Mouse (Mus musculus) stomach, embryonic 14.5 days (tissue): ENCODE measurements at regions not wholly inside any gene's neighbourhood (a gene's known extent, or its start where the extent isn't known, plus 50 kb on each side); places are given as distances from the start of the nearest gene placed in this dataset.

Experiments
- ATAC-seq: fragments of 200-750 bp; cut with Nextera tagmentation; 2 replicates; pipeline ENCODE4 v1.8.0; 2017; ENCODE audit warnings: low read depth, moderate TSS enrichment; ENCODE audit not compliant: insufficient number of reproducible peaks, insufficient read depth, low FRiP score
- H3K27ac ChIP-seq: fragments of 300-500 bp; sonication (generic); 2 replicates; pipeline ENCODE4 v1.5.1; 2014; ENCODE audit warnings: mild to moderate bottlenecking, low read length, moderate library complexity, mixed read lengths
- H3K27me3 ChIP-seq: fragments of 300-500 bp; sonication (generic); 2 replicates; pipeline ENCODE4 v1.6.1; 2014; ENCODE audit warnings: low read length, control low read depth, mixed read lengths; ENCODE audit not compliant: control insufficient read depth, insufficient read depth
- H3K36me3 ChIP-seq: fragments of 300-500 bp; sonication (generic); 2 replicates; pipeline ENCODE4 v1.6.1; 2014; ENCODE audit warnings: mild to moderate bottlenecking, control low read depth, low read length, moderate library complexity, mixed read lengths; ENCODE audit not compliant: control insufficient read depth, insufficient read depth
- H3K4me1 ChIP-seq: fragments of 300-500 bp; sonication (generic); 2 replicates; pipeline ENCODE4 v1.6.1; 2014; ENCODE audit warnings: low read length, control low read depth, mixed read lengths; ENCODE audit not compliant: control insufficient read depth, insufficient read depth
- H3K4me2 ChIP-seq: fragments of 300-500 bp; sonication (generic); replicated peaks from 2 replicates; pipeline ENCODE4 v1.6.1; 2014; ENCODE audit warnings: low read depth, low read length, control low read depth
- H3K4me3 ChIP-seq: fragments of 300-500 bp; sonication (generic); 2 replicates; pipeline ENCODE4 v1.5.1; 2014; ENCODE audit warnings: low read depth, low read length, control low read depth
- H3K9ac ChIP-seq: fragments of 300-500 bp; sonication (generic); replicated peaks from 2 replicates; pipeline ENCODE4 v1.6.1; 2014; ENCODE audit warnings: low read depth, mild to moderate bottlenecking, control low read depth, low read length, moderate library complexity, mixed read lengths
- H3K9me3 ChIP-seq: fragments of 300-500 bp; sonication (generic); 2 replicates; pipeline ENCODE4 v1.6.1; 2016; ENCODE audit warnings: low read depth, low read length, control low read depth; ENCODE audit not compliant: control insufficient read depth
- WGBS: fragments of 180-500 bp; shearing (Covaris S2); extraction: QIAGEN DNeasy Blood & Tissue Kit; methylation state at CpG from one replicate; pipeline ENCODE4 v1.1.7; 2014; 5-methylcytosine and 5-hydroxymethylcytosine counted together

DNA sequence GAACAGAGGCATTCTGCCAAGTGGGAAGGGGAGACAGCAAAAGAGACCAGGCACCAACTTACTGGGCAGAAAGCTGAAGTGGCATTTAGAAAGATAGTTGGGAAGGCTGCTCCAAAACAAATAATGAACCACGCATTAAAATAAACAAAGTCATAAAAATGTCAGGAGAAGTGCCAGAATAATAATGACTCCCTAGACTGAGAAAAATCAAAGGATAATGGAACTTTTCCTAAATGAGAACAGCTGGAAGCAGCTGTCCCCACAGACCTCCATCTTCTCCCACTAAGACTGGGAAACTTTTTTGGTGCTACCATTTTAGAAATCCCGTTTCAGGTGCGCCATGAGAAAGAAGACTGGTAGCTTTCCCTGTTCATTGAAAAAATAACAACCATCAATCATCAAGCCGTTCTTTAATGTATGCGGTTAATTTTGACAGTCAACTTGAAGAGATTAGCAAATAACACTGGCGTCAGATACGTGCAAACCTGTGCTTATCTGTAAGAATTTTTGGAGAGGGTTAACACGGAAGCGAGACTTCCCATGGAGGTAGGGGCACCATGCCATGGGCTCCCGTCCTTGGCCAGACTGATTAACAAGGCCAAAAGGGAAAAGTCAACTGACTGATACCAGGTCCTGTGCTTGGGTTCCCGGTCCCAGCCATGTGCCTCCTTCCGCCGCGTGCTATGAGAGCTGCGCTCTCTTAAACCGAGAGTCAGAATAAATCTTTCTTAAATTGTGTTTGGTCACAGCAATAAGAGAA is 286.1 kb upstream of the Id4 start:
- peaks cover 5% of the 10 kb centered on the region; the same call in 1 of the 2 replicates for H3K4me1 ChIP-seq
- 0 out of 2 replicates have a peak overlapping the region, but pooled peaks have one; percentile 0 for H3K4me3 ChIP-seq
- no peak for ATAC-seq
- H3K27me3 ChIP-seq, result no peaks in the 10 kb centered on the region
- H3K9me3 ChIP-seq, result no peaks in the 10 kb centered on the region
- no peak overlapping the region for H3K9ac ChIP-seq
- H3K36me3 ChIP-seq, result no peaks in the 10 kb centered on the region
- 59% methylated on average over 16 of the region's 16 CpGs for WGBS
- no peak overlapping the region for H3K27ac ChIP-seq
- H3K4me2 ChIP-seq, result peak overlapping the region; percentile 23

DNA sequence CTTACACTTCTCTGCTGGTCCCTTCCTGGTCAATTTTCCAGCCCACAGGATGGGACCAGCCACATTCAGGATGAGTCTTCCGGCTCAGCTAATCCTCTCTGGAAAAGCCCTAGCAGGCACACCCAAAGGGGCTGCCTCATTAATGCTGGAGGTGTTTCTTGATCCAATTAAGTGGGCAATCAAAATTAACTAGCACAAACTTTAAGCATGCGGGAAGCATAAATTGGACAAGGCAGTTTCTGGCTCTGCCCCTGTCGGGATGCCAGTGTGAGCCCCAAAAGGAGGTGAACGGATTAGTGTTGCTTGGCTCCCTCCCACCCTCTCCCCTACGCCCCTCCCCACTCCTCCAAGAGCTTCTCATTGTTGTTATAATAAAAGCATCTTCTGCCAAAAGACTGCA is 262.5 kb upstream of the Id4 start:
- H3K27ac ChIP-seq, result no peak overlapping the region
- H3K36me3 ChIP-seq, result no peaks in the 10 kb centered on the region
- no peaks in the 10 kb centered on the region for H3K9me3 ChIP-seq
- H3K27me3 ChIP-seq, result no peaks in the 10 kb centered on the region
- 73% methylated on average over 5 of the region's 5 CpGs for WGBS
- H3K4me2 ChIP-seq, result no peak overlapping the region
- H3K9ac ChIP-seq, result no peak overlapping the region
- H3K4me1 ChIP-seq, result no peaks in the 10 kb centered on the region
- no peak for ATAC-seq
- no peak overlapping the region for H3K4me3 ChIP-seq

GRCm38 (mm10) chr13:47999399-47999798 is 261.6 kb upstream of the Id4 start:
- Histone ChIP-seq H3K9ac (no peak overlapping the region), H3K4me1 (no peaks in the 10 kb centered on the region)
- 75% methylated on average over 4 of the region's 4 CpGs for WGBS

GRCm38 (mm10) chr13:48003126-48003525 is 257.9 kb upstream of the Id4 start:
- no peaks in the 10 kb centered on the region for H3K27me3 ChIP-seq
- 83% methylated on average over 4 of the region's 4 CpGs for WGBS

More at GRCm38 (mm10) chr13:47999399-47999798, 261.6 kb upstream of the Id4 start:
- Histone ChIP-seq H3K27ac (no peak overlapping the region), H3K4me3 (no peak overlapping the region), H3K36me3 (no peaks in the 10 kb centered on the region), H3K4me2 (no peak overlapping the region), H3K9me3 (no peaks in the 10 kb centered on the region), H3K27me3 (no peaks in the 10 kb centered on the region)
- no peak for ATAC-seq

GRCm38 (mm10) chr13:48013336-48013750 is 247.7 kb upstream of the Id4 start:
- no peak for ATAC-seq
- H3K4me3 ChIP-seq, result no peak overlapping the region
- H3K4me2 ChIP-seq, result no peak overlapping the region
- no peak overlapping the region for H3K27ac ChIP-seq
- no peaks in the 10 kb centered on the region for H3K27me3 ChIP-seq
- no peak overlapping the region for H3K9ac ChIP-seq
- H3K4me1 ChIP-seq, result no peaks in the 10 kb centered on the region
- H3K9me3 ChIP-seq, result no peaks in the 10 kb centered on the region
- 51% methylated on average over 7 of the region's 7 CpGs for WGBS
- H3K36me3 ChIP-seq, result no peaks in the 10 kb centered on the region

More at GRCm38 (mm10) chr13:48003126-48003525, 257.9 kb upstream of the Id4 start:
- no peak overlapping the region for H3K4me2 ChIP-seq
- no peak overlapping the region for H3K4me3 ChIP-seq
- no peak for ATAC-seq
- H3K4me1 ChIP-seq, result no peaks in the 10 kb centered on the region
- H3K36me3 ChIP-seq, result no peaks in the 10 kb centered on the region
- no peak overlapping the region for H3K9ac ChIP-seq
- no peak overlapping the region for H3K27ac ChIP-seq
- H3K9me3 ChIP-seq, result no peaks in the 10 kb centered on the region

DNA sequence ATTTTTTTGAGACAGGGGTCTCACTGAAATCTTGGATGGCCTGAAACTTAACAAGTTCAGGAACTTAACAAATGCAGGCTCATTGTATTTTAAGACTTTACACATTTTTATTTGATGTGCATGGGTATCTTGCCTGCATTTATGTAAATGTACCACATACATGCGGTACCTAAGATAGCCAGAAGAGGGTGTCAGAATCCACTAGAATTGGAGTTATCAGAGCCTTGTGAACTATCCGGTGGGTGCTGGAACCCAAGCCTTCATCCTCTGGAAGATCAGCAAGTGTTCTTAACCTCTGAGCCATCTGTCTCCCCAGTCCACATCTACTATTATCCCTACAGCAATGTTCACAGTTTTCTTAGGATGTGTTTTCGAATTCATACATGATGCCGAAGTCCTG is 245.7 kb upstream of the Id4 start:
- H3K4me2 ChIP-seq, result no peak overlapping the region
- no peak overlapping the region for H3K4me3 ChIP-seq
- no peaks in the 10 kb centered on the region for H3K36me3 ChIP-seq
- no peaks in the 10 kb centered on the region for H3K27me3 ChIP-seq
- no peak for ATAC-seq
- H3K4me1 ChIP-seq, result no peaks in the 10 kb centered on the region
- no peak overlapping the region for H3K27ac ChIP-seq
- no peaks in the 10 kb centered on the region for H3K9me3 ChIP-seq
- 87% methylated on average over 4 of the region's 4 CpGs for WGBS
- H3K9ac ChIP-seq, result no peak overlapping the region

DNA sequence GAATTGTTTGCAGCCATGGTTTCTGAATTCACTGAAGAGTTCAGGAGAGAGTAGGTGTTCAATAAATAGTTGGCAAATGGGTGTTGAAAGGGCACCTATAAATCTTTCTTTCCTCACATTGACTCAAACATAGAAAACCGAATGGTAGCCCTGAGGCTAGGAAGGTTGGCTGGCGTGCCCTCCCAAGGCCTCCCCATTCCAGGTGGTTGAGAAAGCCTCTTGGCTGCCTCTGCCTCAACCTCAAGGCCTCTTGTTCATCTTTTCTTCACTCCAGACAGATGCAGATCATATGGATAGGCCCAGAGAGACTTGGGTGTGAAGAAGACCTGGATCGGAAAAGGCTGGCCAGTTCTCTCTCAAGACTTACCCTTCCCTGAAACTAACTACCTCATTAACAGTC is 245.0 kb upstream of the Id4 start:
- Histone ChIP-seq H3K9ac (no peak overlapping the region), H3K27me3 (no peaks in the 10 kb centered on the region), H3K9me3 (no peaks in the 10 kb centered on the region), H3K4me2 (no peak overlapping the region), H3K36me3 (no peaks in the 10 kb centered on the region), H3K27ac (no peak overlapping the region), H3K4me1 (no peaks in the 10 kb centered on the region), H3K4me3 (no peak overlapping the region)
- no peak for ATAC-seq
- 87% methylated on average over 3 of the region's 3 CpGs for WGBS

- Histone ChIP-seq H3K27ac (no peak overlapping the region), H3K4me3 (no peak overlapping the region), H3K36me3 (no peaks in the 10 kb centered on the region), H3K9me3 (no peaks in the 10 kb centered on the region), H3K4me1 (no peaks in the 10 kb centered on the region), H3K4me2 (no peak overlapping the region), H3K9ac (no peak overlapping the region), H3K27me3 (no peaks in the 10 kb centered on the region)
- ATAC-seq, result no peak
- 84% methylated on average over 6 of the region's 6 CpGs for WGBS
Observed at GRCm38 (mm10) chr13:48016606-48017005, 244.4 kb upstream of the Id4 start.

DNA sequence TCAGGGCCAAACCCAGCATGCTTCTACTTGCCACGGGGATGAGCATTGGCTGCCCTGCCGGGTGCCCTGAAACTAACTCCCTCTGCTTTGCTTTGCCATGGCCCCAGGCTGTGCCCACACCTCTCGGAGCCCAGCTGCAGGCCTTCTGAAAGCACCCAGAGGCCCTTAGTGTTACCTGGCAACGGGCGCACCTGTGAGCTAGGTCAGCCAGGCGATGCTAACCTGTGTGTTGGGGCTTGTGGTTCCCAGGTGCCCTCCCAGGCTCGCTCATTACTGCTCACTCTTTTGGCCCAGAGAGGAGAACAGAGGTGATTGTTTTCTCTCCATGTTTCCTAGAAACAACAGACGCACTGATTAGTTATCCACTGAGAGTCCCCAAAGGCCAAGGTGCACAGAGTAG is 243.4 kb upstream of the Id4 start:
- Histone ChIP-seq H3K9ac (no peak overlapping the region), H3K36me3 (no peaks in the 10 kb centered on the region), H3K4me2 (no peak overlapping the region), H3K4me3 (no peak overlapping the region), H3K27me3 (no peaks in the 10 kb centered on the region), H3K27ac (no peak overlapping the region), H3K4me1 (no peaks in the 10 kb centered on the region), H3K9me3 (no peaks in the 10 kb centered on the region)
- WGBS, result 75% methylated on average over 8 of the region's 8 CpGs
- ATAC-seq, result peak; percentile 10; the same call in 1 of the 2 replicates
